ENCODE assay signal across 9 mouse cellular contexts in genomic region chr5:72984091-72984490, GRCm38 (mm10). TPM values are rescaled to one million over a fixed set of nuclear protein-coding genes. Genes with fewer than 3 reads are reported as not detected.
DNase-seq lines count a peak whose midpoint lies in the region; ATAC-seq and TF ChIP-seq lines count a peak whose summit lies in the region.
"Had no signal": no experiment of that assay in that cellular context is flagged by ENCODE, and none has a peak within 500 bp of the region (broad histone marks: within the 10 kb centered on the region; RNA-seq: fewer than 3 reads in every experiment).

No protein-coding gene starts in this region.

- no peaks in the 10 kb centered on the region for H3K9me3 ChIP-seq in E14TG2a.4 (ENCODE audit: low read length)
- H3K9me3 ChIP-seq: heart, embryonic 15.5 days had no signal

- H3K4me1 ChIP-seq in E14TG2a.4 (replicated peaks; ENCODE audit: low read depth, low read length): peaks cover 23% of the 10 kb centered on the region
- H3K4me1 ChIP-seq: heart, embryonic 15.5 days had no signal

- peak; percentile 81 for TF ChIP-seq CTCF in E14TG2a.4 (conservative IDR thresholded peaks at IDR 0.05; ENCODE audit: low read length)

- peaks cover 15% of the 10 kb centered on the region for H3K36me3 ChIP-seq in E14TG2a.4 (ENCODE audit: insufficient read depth, low read length)

- peak; percentile 88 for ATAC-seq in megakaryocyte progenitor cell, adult 5-6 weeks (replicated peaks; ENCODE audit: poor library complexity)

- H3K4me3 ChIP-seq in E14TG2a.4 (replicated peaks; ENCODE audit: low read length): no peak overlapping the region
- H3K4me3 ChIP-seq: heart, embryonic 15.5 days had no signal

- peak; percentile 23 for DNase-seq in adrenal gland, postnatal 14 days
- DNase-seq in adrenal gland, postnatal 4 days (ENCODE audit: low spot score in 2 of 2): no peak
- peak; percentile 43 for DNase-seq in kidney, postnatal 14 days
- DNase-seq in kidney, adult 8-10 months: no peak
- DNase-seq in embryo, embryonic 10 days (ENCODE audit: low spot score): peak; percentile 86
- no peak for DNase-seq in ovary, postnatal 36 days (ENCODE audit: low spot score)

- no peaks in the 10 kb centered on the region for H3K27me3 ChIP-seq in E14TG2a.4 (ENCODE audit: insufficient read depth, low read length)
- H3K27me3 ChIP-seq: heart, embryonic 15.5 days had no signal

RNA-seq across cellular contexts. Expression of gene Gm10135, which starts 9.6 kb away (rescaled TPM):
- total RNA-seq in adrenal gland, postnatal 14 days (2021): not detected in 2 replicates
- total RNA-seq in adrenal gland, postnatal 4 days (2021): not detected
- not detected in 2 replicates for total RNA-seq in megakaryocyte progenitor cell, adult 5-6 weeks (2015)
- total RNA-seq in megakaryocyte progenitor cell, adult 5-6 weeks (2017): 1.3 and 4.6 TPM in 2 replicates

RNA-seq across cellular contexts. Expression of gene Slc10a4, which starts 22.6 kb away (rescaled TPM):
- total RNA-seq in adrenal gland, postnatal 14 days (2021): 9.8 and 13.0 TPM in 2 replicates
- total RNA-seq in adrenal gland, postnatal 4 days (2021): 10 to 100 TPM; 16.3 to 19.5 TPM
- not detected in 2 replicates for total RNA-seq in megakaryocyte progenitor cell, adult 5-6 weeks (2015)
- total RNA-seq in megakaryocyte progenitor cell, adult 5-6 weeks (2017): not detected in 2 replicates

Comparison
In these comparisons a context has a peak if more than half of its experiments do, and no peak if none do; other contexts are left out.
1. DNase-seq: peak in adrenal gland, postnatal 14 days (single experiment), kidney, postnatal 14 days (single experiment) and embryo, embryonic 10 days (single experiment); none in adrenal gland, postnatal 4 days (0 of 2), kidney, adult 8-10 months (0 of 2) and ovary, postnatal 36 days (single experiment).
2. RNA of gene Slc10a4, which starts 22.6 kb away (total RNA-seq): 16.3 to 19.5 TPM in adrenal gland, postnatal 4 days and 9.8 to 13.0 TPM in adrenal gland, postnatal 14 days; not detected in megakaryocyte progenitor cell, adult 5-6 weeks; every median in the first group is over 10 times any median in the second.